ENCODE assay signal across 8 mouse cellular contexts in the genomic region with DNA sequence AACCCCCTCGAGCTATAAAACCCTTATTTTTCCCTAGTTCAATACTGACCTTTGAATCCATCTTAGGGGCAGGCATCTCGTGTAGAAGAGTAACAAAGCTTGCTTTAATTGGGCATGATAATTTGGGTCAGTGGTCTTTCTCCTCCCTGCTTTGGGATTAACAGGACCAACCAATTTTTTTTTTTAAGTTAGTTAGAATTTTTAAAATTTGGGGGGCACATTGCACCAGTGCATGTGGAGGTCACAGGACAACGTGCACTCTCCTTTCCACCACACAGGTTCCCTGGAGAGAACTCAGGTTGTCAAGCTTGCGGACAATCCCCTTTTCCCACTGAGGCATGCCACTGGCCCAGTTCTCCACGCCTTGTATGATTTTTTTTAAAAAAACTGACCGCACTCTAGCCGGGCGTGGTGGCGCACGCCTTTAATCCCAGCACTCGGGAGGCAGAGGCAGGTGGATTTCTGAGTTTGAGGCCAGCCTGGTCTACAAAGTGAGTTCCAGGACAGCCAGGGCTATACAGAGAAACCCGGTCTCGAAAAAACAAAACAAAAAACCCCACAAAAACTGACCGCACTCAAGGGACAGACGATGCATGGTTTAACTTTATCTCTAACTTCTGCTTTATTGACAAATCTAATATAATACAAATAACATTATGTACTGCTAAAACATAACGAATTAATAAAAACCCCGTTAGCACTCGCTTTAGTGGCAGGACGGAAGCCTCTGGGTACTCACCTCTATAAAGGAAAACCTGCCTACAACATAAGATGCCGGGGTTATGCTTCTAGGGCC. TPM values are rescaled to one million over a fixed set of nuclear protein-coding genes. Genes with fewer than 3 reads are reported as not detected.
DNase-seq lines count a peak whose midpoint lies in the region; ATAC-seq and TF ChIP-seq lines count a peak whose summit lies in the region.

No protein-coding gene starts in this region.

- ATAC-seq in erythroblast, adult 5-6 weeks (replicated peaks; ENCODE audit: low FRiP score, poor library complexity, severe bottlenecking): 0 out of 2 replicates have a peak, but pooled peaks have one; percentile 2

- peaks cover 4% of the 10 kb centered on the region; the same call in 1 of the 2 replicates for H3K79me2 ChIP-seq in liver, adult 2 months (ENCODE audit: control insufficient read depth, insufficient read depth, low read length)

- H3K9ac ChIP-seq in liver, adult 2 months (ENCODE audit: low read depth, low read length): peak overlapping the region; percentile 1

- 39% methylated on average over 20 of the region's 20 CpGs for WGBS in liver, adult 2 months

- peaks cover 6% of the 10 kb centered on the region; the same call in 1 of the 2 replicates for H3K36me3 ChIP-seq in liver, adult 2 months (ENCODE audit: control insufficient read depth, insufficient read depth, low read length)

- no peak for TF ChIP-seq POLR2A in liver, adult 2 months (IDR thresholded peaks at IDR 0.05; ENCODE audit: extremely low read depth, insufficient read depth, low read length)

- no peak for TF ChIP-seq CTCF in liver, adult 2 months (IDR thresholded peaks at IDR 0.05; ENCODE audit: low read depth, low read length)

- peak overlapping the region; percentile 88 for H3K4me3 ChIP-seq in liver, adult 2 months (ENCODE audit: insufficient read depth, low read depth, low read length)

- peak overlapping the region; percentile 68; the same call in 1 of the 2 replicates for H3K27ac ChIP-seq in liver, adult 2 months (replicated peaks; ENCODE audit: insufficient read depth, low read depth, low read length)

- peak; percentile 42 for DNase-seq in embryo, embryonic 10.5 days (ENCODE audit: low spot score)
- DNase-seq in embryo, embryonic 10 days (ENCODE audit: low spot score): no peak
- peak; percentile 28 for DNase-seq in 3134 (ENCODE audit: extremely low read depth, insufficient read length, low spot score)
- DNase-seq in liver, adult 2 months (ENCODE audit: extremely low read depth, low read depth, low spot score): no peak
- no peak for DNase-seq in right cerebral cortex, adult 2 months (ENCODE audit: low spot score in 2 of 2)
- no peak for DNase-seq in layer of hippocampus, adult 9-11 months
- DNase-seq in retina, postnatal 1 day: no peak

- H3K4me1 ChIP-seq in liver, adult 2 months (ENCODE audit: control insufficient read depth, insufficient read depth, low read length): peaks cover 9% of the 10 kb centered on the region; the same call in 1 of the 2 replicates

- no peaks in the 10 kb centered on the region for H3K27me3 ChIP-seq in liver, adult 2 months (ENCODE audit: control insufficient read depth, insufficient read depth, low read length)

RNA-seq across cellular contexts. Expression of a gene that starts 0.8 kb away (rescaled TPM):
- 1.5 and 5.2 TPM in 2 replicates for total RNA-seq in erythroblast, adult 5-6 weeks (2015; ENCODE audit: low replicate concordance)
- total RNA-seq in erythroblast, adult 5-6 weeks (2017; ENCODE audit: low replicate concordance): 2.0 and 3.2 TPM in 2 replicates
- total RNA-seq in liver, adult 2 months (2014; rRNA removed): 2.3 and 2.9 TPM in 2 replicates
- 3.5 and 4.5 TPM in 2 replicates for polyA plus RNA-seq in liver, adult 2 months (2012; rRNA removed)

RNA-seq across cellular contexts. Expression of a gene that starts 0.9 kb away (rescaled TPM):
- 189 and 204 TPM in 2 replicates for total RNA-seq in erythroblast, adult 5-6 weeks (2015; ENCODE audit: low replicate concordance)
- total RNA-seq in erythroblast, adult 5-6 weeks (2017; ENCODE audit: low replicate concordance): 179 and 191 TPM in 2 replicates
- total RNA-seq in liver, adult 2 months (2014; rRNA removed): 1.4 and 1.5 TPM in 2 replicates
- 3.5 and 4.0 TPM in 2 replicates for polyA plus RNA-seq in liver, adult 2 months (2012; rRNA removed)

RNA-seq across cellular contexts. Expression of a gene that starts 12.1 kb away (rescaled TPM):
- 1.7 TPM in 1 of 2 replicates, not detected in the other for total RNA-seq in erythroblast, adult 5-6 weeks (2015; ENCODE audit: low replicate concordance)
- 0.70 TPM in 1 of 2 replicates, not detected in the other for total RNA-seq in erythroblast, adult 5-6 weeks (2017; ENCODE audit: low replicate concordance)
- total RNA-seq in liver, adult 2 months (2014; rRNA removed): 19.6 and 30.1 TPM in 2 replicates
- 52.8 and 57.7 TPM in 2 replicates for polyA plus RNA-seq in liver, adult 2 months (2012; rRNA removed)

RNA-seq across cellular contexts. Expression of a gene that starts 23.3 kb away (rescaled TPM):
- total RNA-seq in erythroblast, adult 5-6 weeks (2015; ENCODE audit: low replicate concordance): 6.5 and 9.8 TPM in 2 replicates
- 16.2 and 61.5 TPM in 2 replicates for total RNA-seq in erythroblast, adult 5-6 weeks (2017; ENCODE audit: low replicate concordance)
- 1.5 and 8.6 TPM in 2 replicates for total RNA-seq in liver, adult 2 months (2014; rRNA removed)
- polyA plus RNA-seq in liver, adult 2 months (2012; rRNA removed): 0.71 and 0.93 TPM in 2 replicates

RNA-seq across cellular contexts. Expression of a gene that starts 23.8 kb away (rescaled TPM):
- total RNA-seq in erythroblast, adult 5-6 weeks (2015; ENCODE audit: low replicate concordance): 8.1 and 23.0 TPM in 2 replicates
- 77.5 and 122 TPM in 2 replicates for total RNA-seq in erythroblast, adult 5-6 weeks (2017; ENCODE audit: low replicate concordance)
- total RNA-seq in liver, adult 2 months (2014; rRNA removed): 5.3 and 7.0 TPM in 2 replicates
- 7.3 and 9.5 TPM in 2 replicates for polyA plus RNA-seq in liver, adult 2 months (2012; rRNA removed)

Comparison
In these comparisons a context has a peak if more than half of its experiments do, and no peak if none do; other contexts are left out.
1. DNase-seq: peak in embryo, embryonic 10.5 days (single experiment) and 3134 (single experiment); none in embryo, embryonic 10 days (single experiment), liver, adult 2 months (single experiment), right cerebral cortex, adult 2 months (0 of 2), layer of hippocampus, adult 9-11 months (single experiment) and retina, postnatal 1 day (single experiment).
2. RNA of a gene that starts 0.9 kb away (total RNA-seq): 179 to 204 TPM in erythroblast, adult 5-6 weeks; 1.4 to 1.5 TPM in liver, adult 2 months; every median in the first group is over 10 times any median in the second.